Mouse (Mus musculus) intestine, embryonic 14.5 days (tissue): ENCODE measurements around the gene S100a6. TPM values are rescaled to one million over a fixed set of nuclear protein-coding genes. Genes with fewer than 3 reads are reported as not detected.

Experiments
- ATAC-seq: fragments of 200-750 bp; cut with Nextera tagmentation; replicated peaks from 2 replicates; pipeline ENCODE4 v1.8.0; 2017; ENCODE audit warnings: low read depth, moderate number of reproducible peaks, moderate TSS enrichment, moderate library complexity; ENCODE audit not compliant: low FRiP score, low TSS enrichment
- DNase-seq: peaks from one replicate; pipeline ENCODE4 v3.0.0-alpha.2; 2018; ENCODE audit warnings: low spot score
- H3K27ac ChIP-seq: fragments of 300-500 bp; sonication (generic); 2 replicates; pipeline ENCODE4 v1.5.1; 2014; ENCODE audit warnings: low read depth, mild to moderate bottlenecking, control low read depth
- H3K27me3 ChIP-seq: fragments of 300-500 bp; sonication (generic); replicated peaks from 2 replicates; pipeline ENCODE4 v1.6.1; 2014; ENCODE audit warnings: low read length, control low read depth; ENCODE audit not compliant: control insufficient read depth, insufficient read depth
- H3K36me3 ChIP-seq: fragments of 300-500 bp; sonication (generic); 2 replicates; pipeline ENCODE4 v1.6.1; 2014; ENCODE audit warnings: low read length, control low read depth; ENCODE audit not compliant: control insufficient read depth, insufficient read depth
- H3K4me1 ChIP-seq: fragments of 300-500 bp; sonication (generic); replicated peaks from 2 replicates; pipeline ENCODE4 v1.6.1; 2014; ENCODE audit warnings: low read length, control low read depth, mixed read lengths; ENCODE audit not compliant: control insufficient read depth, insufficient read depth
- H3K4me2 ChIP-seq: fragments of 300-500 bp; sonication (generic); 2 replicates; pipeline ENCODE4 v1.6.1; 2014; ENCODE audit warnings: low read length
- H3K4me3 ChIP-seq: fragments of 300-500 bp; sonication (generic); 2 replicates; pipeline ENCODE4 v1.5.1; 2014; ENCODE audit warnings: low read depth, low read length, control low read depth, mixed read lengths
- H3K9ac ChIP-seq: fragments of 300-500 bp; sonication (generic); 2 replicates; pipeline ENCODE4 v1.6.1; 2014; ENCODE audit warnings: mild to moderate bottlenecking, low read length
- H3K9me3 ChIP-seq: fragments of 300-500 bp; sonication (generic); 2 replicates; pipeline ENCODE4 v1.6.1; 2016; ENCODE audit warnings: low read length, control low read depth; ENCODE audit not compliant: control insufficient read depth
- WGBS: fragments of 180-500 bp; shearing (Covaris S2); extraction: QIAGEN DNeasy Blood & Tissue Kit; methylation state at CpG from one replicate; pipeline ENCODE4 v1.1.7; 2014; 5-methylcytosine and 5-hydroxymethylcytosine counted together
- polyA plus RNA-seq: library from polyadenylated mRNA; unstranded; fragments of >200 nt; fragmentation: Nextera tagmentation; extraction: Ambion mirVana; gene quantifications from 2 replicates; pipeline ENCODE4 v1.2.1, GENCODE M21; 2014

S100a6 gene
- polyA plus RNA-seq, 1 experiment from 2014 or later, result 401 TPM

GRCm38 (mm10) chr3:90644220-90644619, 31.5 kb downstream of the S100a6 start:
- WGBS, result 51% methylated on average over 3 of the region's 3 CpGs
- H3K27me3 ChIP-seq, result no peaks in the 10 kb centered on the region
- DNase-seq (peak; percentile 55), ATAC-seq (no peak)
- H3K36me3 ChIP-seq, result no peaks in the 10 kb centered on the region
- H3K4me3 ChIP-seq, result no peak overlapping the region
- no peak overlapping the region for H3K27ac ChIP-seq
- no peaks in the 10 kb centered on the region for H3K4me1 ChIP-seq
- no peak overlapping the region for H3K9ac ChIP-seq
- no peaks in the 10 kb centered on the region for H3K9me3 ChIP-seq
- no peak overlapping the region for H3K4me2 ChIP-seq

GRCm38 (mm10) chr3:90647291-90647690, 34.6 kb downstream of the S100a6 start:
- DNase-seq (peak; percentile 7), ATAC-seq (no peak)
- WGBS, result 75% methylated on average over 1 of the region's 1 CpGs
- Histone ChIP-seq H3K4me1 (no peaks in the 10 kb centered on the region), H3K9ac (no peak overlapping the region), H3K9me3 (no peaks in the 10 kb centered on the region), H3K27ac (no peak overlapping the region), H3K4me2 (no peak overlapping the region), H3K27me3 (no peaks in the 10 kb centered on the region), H3K36me3 (no peaks in the 10 kb centered on the region), H3K4me3 (no peak overlapping the region)

GRCm38 (mm10) chr3:90648981-90649380, 36.3 kb downstream of the S100a6 start:
- H3K9ac ChIP-seq, result no peak overlapping the region
- no peaks in the 10 kb centered on the region for H3K4me1 ChIP-seq
- H3K9me3 ChIP-seq, result no peaks in the 10 kb centered on the region
- DNase-seq (peak; percentile 35), ATAC-seq (no peak)
- no peak overlapping the region for H3K4me3 ChIP-seq
- H3K4me2 ChIP-seq, result no peak overlapping the region
- no peaks in the 10 kb centered on the region for H3K27me3 ChIP-seq
- H3K36me3 ChIP-seq, result no peaks in the 10 kb centered on the region
- no peak overlapping the region for H3K27ac ChIP-seq

- no peak overlapping the region for H3K4me2 ChIP-seq
- H3K27ac ChIP-seq, result no peak overlapping the region
- no peak overlapping the region for H3K4me3 ChIP-seq
- H3K36me3 ChIP-seq, result no peaks in the 10 kb centered on the region
- WGBS, result 91% methylated on average over 2 of the region's 2 CpGs
- no peaks in the 10 kb centered on the region for H3K4me1 ChIP-seq
- ATAC-seq, result no peak
- no peaks in the 10 kb centered on the region for H3K9me3 ChIP-seq
- H3K27me3 ChIP-seq, result 0 out of 2 replicates have a peak, but pooled peaks cover 2% of the 10 kb centered on the region
- H3K9ac ChIP-seq, result no peak overlapping the region
- DNase-seq, result no peak
Measured at GRCm38 (mm10) chr3:90649832-90650231, 37.1 kb downstream of the S100a6 start.

- ATAC-seq (peak; percentile 68; the same call in 1 of the 2 replicates), DNase-seq (peak; percentile 87)
- Histone ChIP-seq H3K4me3 (no peak overlapping the region), H3K9me3 (no peaks in the 10 kb centered on the region), H3K4me1 (no peaks in the 10 kb centered on the region), H3K36me3 (no peaks in the 10 kb centered on the region), H3K27ac (no peak overlapping the region), H3K9ac (no peak overlapping the region), H3K27me3 (0 out of 2 replicates have a peak, but pooled peaks cover 2% of the 10 kb centered on the region), H3K4me2 (no peak overlapping the region)
- 35% methylated on average over 5 of the region's 5 CpGs for WGBS
Measured at GRCm38 (mm10) chr3:90652878-90653508, 40.3 kb downstream of the S100a6 start.

GRCm38 (mm10) chr3:90653717-90654116, 41.0 kb downstream of the S100a6 start, which contains the start of gene S100a7a:
Gene S100a7a, plus strand, starts transcription at chr3:90654017.
- 0 out of 2 replicates have a peak, but pooled peaks cover 2% of the 10 kb centered on the region for H3K27me3 ChIP-seq
- H3K4me2 ChIP-seq, result no peak within 1 kb of the TSS
- no peaks in the 10 kb centered on the region for H3K36me3 ChIP-seq
- H3K9ac ChIP-seq, result no peak within 1 kb of the TSS
- H3K4me3 ChIP-seq, result no peak within 1 kb of the TSS
- ATAC-seq (no peak), DNase-seq (no peak)
- H3K9me3 ChIP-seq, result no peaks in the 10 kb centered on the region
- no peak within 1 kb of the TSS for H3K27ac ChIP-seq
- no peaks in the 10 kb centered on the region for H3K4me1 ChIP-seq

GRCm38 (mm10) chr3:90657405-90657804, 44.7 kb downstream of the S100a6 start:
- Histone ChIP-seq H3K9ac (no peak overlapping the region), H3K4me2 (no peak overlapping the region), H3K27ac (no peak overlapping the region), H3K9me3 (no peaks in the 10 kb centered on the region), H3K4me1 (no peaks in the 10 kb centered on the region), H3K36me3 (no peaks in the 10 kb centered on the region), H3K27me3 (0 out of 2 replicates have a peak, but pooled peaks cover 2% of the 10 kb centered on the region), H3K4me3 (no peak overlapping the region)
- ATAC-seq, result no peak
- 64% methylated on average over 4 of the region's 4 CpGs for WGBS
- peak; percentile 45 for DNase-seq

- DNase-seq, result peak; percentile 25
- no peak overlapping the region for H3K27ac ChIP-seq
- H3K9ac ChIP-seq, result no peak overlapping the region
- H3K4me2 ChIP-seq, result no peak overlapping the region
- no peak overlapping the region for H3K4me3 ChIP-seq
- ATAC-seq, result no peak
- H3K27me3 ChIP-seq, result no peaks in the 10 kb centered on the region
- no peaks in the 10 kb centered on the region for H3K36me3 ChIP-seq
- H3K4me1 ChIP-seq, result no peaks in the 10 kb centered on the region
- H3K9me3 ChIP-seq, result no peaks in the 10 kb centered on the region
Measured at GRCm38 (mm10) chr3:90659364-90660044, 46.8 kb downstream of the S100a6 start.

GRCm38 (mm10) chr3:90664219-90664618, 51.5 kb downstream of the S100a6 start:
- Histone ChIP-seq H3K36me3 (no peaks in the 10 kb centered on the region), H3K9me3 (no peaks in the 10 kb centered on the region), H3K4me1 (no peaks in the 10 kb centered on the region), H3K4me2 (no peak overlapping the region), H3K27ac (no peak overlapping the region), H3K9ac (no peak overlapping the region), H3K4me3 (no peak overlapping the region), H3K27me3 (no peaks in the 10 kb centered on the region)
- no peak for ATAC-seq
- no peak for DNase-seq
- WGBS, result 87% methylated on average over 2 of the region's 2 CpGs
